Mouse (Mus musculus): ENCODE measurements around the gene Higd2a.

Higd2a gene

GRCm38 (mm10) chr13:54621155-54621932, 31.3 kb downstream of the Higd2a start, which contains the start of gene Faf2:
TSS of gene Faf2 (plus strand) at chr13:54621784.
- DNase-seq (ENCODE audit: low spot score), result peak; percentile 100

GRCm38 (mm10) chr13:54621960-54622521, 32.0 kb downstream of the Higd2a start:
- DNase-seq (ENCODE audit: low spot score), result no peak

GRCm38 (mm10) chr13:54629128-54629527, 39.1 kb downstream of the Higd2a start:
- no peak for DNase-seq (ENCODE audit: low spot score)

- DNase-seq (ENCODE audit: low spot score), result no peak
These were observed 42.8 kb downstream of the Higd2a start for GRCm38 (mm10) chr13:54632731-54633277.

- DNase-seq (ENCODE audit: low spot score), result no peak
These were observed 45.0 kb downstream of the Higd2a start for GRCm38 (mm10) chr13:54635011-54635410.
